Mouse (Mus musculus) urinary bladder, postnatal 0 days (tissue): ENCODE data around the gene Gpm6b. TPM values are rescaled to one million over a fixed set of nuclear protein-coding genes. Genes with fewer than 3 reads are reported as not detected.

Experiments
- polyA plus RNA-seq: library from polyadenylated mRNA; unstranded; fragments of >200 nt; fragmentation: Nextera tagmentation; extraction: Ambion mirVana; gene quantifications from 2 replicates; pipeline ENCODE4 v1.2.1, GENCODE M21; 2015

The Gpm6b gene
- polyA plus RNA-seq: 21.8 and 23.9 TPM in 2 replicates

DNA sequence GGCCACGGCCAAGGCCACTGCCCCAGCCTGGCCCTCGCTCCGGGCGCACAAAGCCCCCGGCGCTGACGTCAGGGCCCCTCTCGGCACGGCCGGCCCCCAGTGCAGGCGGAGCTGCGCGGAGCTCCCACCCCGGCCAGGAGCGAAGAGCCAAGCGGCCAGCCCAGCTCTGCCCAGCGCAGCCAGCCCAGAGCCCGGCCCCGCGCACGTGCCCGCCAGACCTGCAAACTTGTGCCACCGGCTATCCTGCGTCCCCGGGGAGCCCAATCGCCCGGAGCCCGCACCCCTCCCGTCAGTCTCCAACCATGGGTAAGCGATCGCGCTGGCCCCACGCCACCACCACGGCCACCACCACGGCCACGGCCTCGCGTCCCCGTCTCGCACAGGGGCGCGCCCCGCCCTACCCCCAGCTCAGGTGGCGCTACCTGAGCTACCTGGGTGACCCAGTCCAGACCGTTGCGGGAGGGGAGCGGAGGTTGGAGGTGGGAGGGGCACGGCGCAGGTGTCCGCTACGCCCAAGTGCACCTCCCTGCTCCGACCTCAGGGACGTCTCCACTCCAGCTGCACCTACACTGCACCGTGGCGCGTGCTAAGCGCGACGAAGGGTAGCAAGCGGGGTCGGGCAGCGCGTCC lies at the start of gene Gpm6b:
Gpm6b (plus strand) TSS at position 81 of the 630 bp plus-strand sequence.

Other genes starting within 250 kb of the Gpm6b start
- 4.2 and 4.3 TPM in 2 replicates for gene Gemin8, start 68.5 kb upstream of the Gpm6b start, polyA plus RNA-seq
- gene Trappc2, start 201.7 kb downstream of the Gpm6b start, polyA plus RNA-seq: 29.4 and 32.4 TPM in 2 replicates
- gene Ofd1, start 201.8 kb downstream of the Gpm6b start, polyA plus RNA-seq: 4.1 and 4.5 TPM in 2 replicates
- gene Rab9, start 241.0 kb downstream of the Gpm6b start, polyA plus RNA-seq: 41.9 and 51.0 TPM in 2 replicates